11 mouse cellular contexts compared by ENCODE assay signal in the genomic region with DNA sequence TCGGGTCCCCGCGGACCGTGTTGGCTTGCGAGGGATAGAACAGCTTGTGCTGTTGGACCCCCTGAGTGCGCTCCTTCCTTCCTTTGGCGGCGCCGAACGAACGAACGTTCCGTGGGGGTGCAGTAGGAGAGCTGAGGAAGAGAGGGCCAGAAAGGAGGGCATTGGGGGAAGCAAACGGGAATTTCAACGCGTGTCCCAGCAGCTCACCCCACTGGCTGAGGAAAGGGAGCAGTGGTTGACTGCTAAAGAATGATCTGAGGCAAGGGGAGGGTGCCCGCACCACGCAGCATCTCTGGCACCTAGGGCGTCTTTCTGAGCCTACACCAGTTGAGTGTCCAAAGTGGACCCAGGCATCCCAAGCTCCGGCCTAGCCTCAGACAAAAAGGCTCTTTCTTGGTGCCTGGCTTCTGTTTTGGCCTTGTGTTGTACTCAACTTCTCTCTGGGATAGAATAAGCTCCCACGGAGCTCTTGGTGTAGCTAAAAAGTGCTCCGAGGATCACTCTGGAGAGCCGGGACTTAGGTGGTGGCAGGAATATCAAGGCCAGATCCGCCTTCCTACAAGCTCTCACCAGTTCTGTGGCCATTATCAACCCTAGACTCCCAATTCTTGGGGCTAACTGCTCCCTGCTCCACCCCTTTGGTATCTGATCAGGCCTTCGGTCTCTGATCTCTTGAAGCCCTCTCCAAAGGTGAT. TPM values are rescaled to one million over a fixed set of nuclear protein-coding genes. Genes with fewer than 3 reads are reported as not detected.
A peak's percentile ranks its signal among the peaks of the same experiment; 100 is the strongest.
DNase-seq lines count a peak whose midpoint lies in the region; ATAC-seq and TF ChIP-seq lines count a peak whose summit lies in the region.
"Had no signal": no experiment of that assay in that cellular context is flagged by ENCODE, and none has a peak within 500 bp of the region (broad histone marks: within the 10 kb centered on the region; RNA-seq: fewer than 3 reads in every experiment).

No protein-coding gene starts in this region.

- 6% methylated on average over 25 of the region's 25 CpGs for WGBS in lung, embryonic 14.5 days
- 4% methylated on average over 23 of the region's 25 CpGs for WGBS in forebrain, embryonic 13.5 days
- WGBS in intestine, postnatal 0 days, result 13% methylated on average over 23 of the region's 25 CpGs
- 6% methylated on average over 23 of the region's 25 CpGs for WGBS in stomach, embryonic 14.5 days

- peaks cover 92% of the 10 kb centered on the region for H3K27me3 ChIP-seq in lung, embryonic 14.5 days (ENCODE audit: insufficient read depth, low read length)
- H3K27me3 ChIP-seq in forebrain, embryonic 13.5 days, result peaks cover 97% of the 10 kb centered on the region
- H3K27me3 ChIP-seq in intestine, postnatal 0 days (replicated peaks; ENCODE audit: control insufficient read depth, insufficient read depth, low read length), result peaks cover 85% of the 10 kb centered on the region
- H3K27me3 ChIP-seq in stomach, embryonic 14.5 days (ENCODE audit: control insufficient read depth, insufficient read depth, low read length), result peaks cover 82% of the 10 kb centered on the region

- H3K36me3 ChIP-seq in lung, embryonic 14.5 days (ENCODE audit: insufficient read depth), result no peaks in the 10 kb centered on the region
- no peaks in the 10 kb centered on the region for H3K36me3 ChIP-seq in forebrain, embryonic 13.5 days (ENCODE audit: poor library complexity, severe bottlenecking)
- no peaks in the 10 kb centered on the region for H3K36me3 ChIP-seq in intestine, postnatal 0 days (ENCODE audit: control insufficient read depth, insufficient read depth)
- H3K36me3 ChIP-seq in stomach, embryonic 14.5 days (ENCODE audit: control insufficient read depth, insufficient read depth, low read length), result no peaks in the 10 kb centered on the region

- TF ChIP-seq CTCF in lung, embryonic 14.5 days (IDR thresholded peaks at IDR 0.05; ENCODE audit: low read depth), result no peak
- no peak for TF ChIP-seq CTCF in intestine, postnatal 0 days (IDR thresholded peaks at IDR 0.05; ENCODE audit: low read depth)

- no peaks in the 10 kb centered on the region for H3K9me3 ChIP-seq in lung, embryonic 14.5 days (ENCODE audit: low read depth, low read length)
- H3K9me3 ChIP-seq in forebrain, embryonic 13.5 days (replicated peaks), result no peaks in the 10 kb centered on the region
- no peaks in the 10 kb centered on the region for H3K9me3 ChIP-seq in intestine, postnatal 0 days (ENCODE audit: control insufficient read depth)
- H3K9me3 ChIP-seq in stomach, embryonic 14.5 days (ENCODE audit: control insufficient read depth, low read depth, low read length), result no peaks in the 10 kb centered on the region

- no peak overlapping the region for H3K27ac ChIP-seq in lung, embryonic 14.5 days (ENCODE audit: low read depth)
- no peak overlapping the region for H3K27ac ChIP-seq in forebrain, embryonic 13.5 days
- no peak overlapping the region for H3K27ac ChIP-seq in intestine, postnatal 0 days (ENCODE audit: low read depth, low read length)
- no peak overlapping the region for H3K27ac ChIP-seq in stomach, embryonic 14.5 days (ENCODE audit: low read length)

- peak overlapping the region; percentile 37; the same call in 1 of the 2 replicates for H3K4me3 ChIP-seq in lung, embryonic 14.5 days (ENCODE audit: low read depth, low read length)
- peak overlapping the region; percentile 39 for H3K4me3 ChIP-seq in forebrain, embryonic 13.5 days
- H3K4me3 ChIP-seq in intestine, postnatal 0 days (ENCODE audit: low read depth, low read length), result peak overlapping the region; percentile 27; the same call in 1 of the 2 replicates
- H3K4me3 ChIP-seq in stomach, embryonic 14.5 days (ENCODE audit: low read depth, low read length), result peak overlapping the region; percentile 31
- H3K4me3 ChIP-seq: erythroblast, embryonic 14.5 days had no signal

- no peaks in the 10 kb centered on the region for H3K4me1 ChIP-seq in lung, embryonic 14.5 days (ENCODE audit: insufficient read depth)
- peaks cover 33% of the 10 kb centered on the region for H3K4me1 ChIP-seq in forebrain, embryonic 13.5 days
- H3K4me1 ChIP-seq in intestine, postnatal 0 days (replicated peaks; ENCODE audit: control insufficient read depth, insufficient read depth, low read length), result no peaks in the 10 kb centered on the region
- H3K4me1 ChIP-seq in stomach, embryonic 14.5 days (ENCODE audit: control insufficient read depth, insufficient read depth, low read length), result peaks cover 10% of the 10 kb centered on the region

- no peak for ATAC-seq in lung, embryonic 14.5 days (ENCODE audit: insufficient read depth)
- ATAC-seq in forebrain, embryonic 13.5 days, result no peak
- ATAC-seq in intestine, postnatal 0 days, result no peak
- no peak for ATAC-seq in stomach, embryonic 14.5 days (ENCODE audit: insufficient number of reproducible peaks, insufficient read depth, low FRiP score, low read depth)

- peak overlapping the region; percentile 66 for H3K4me2 ChIP-seq in lung, embryonic 14.5 days
- peak overlapping the region; percentile 61 for H3K4me2 ChIP-seq in forebrain, embryonic 13.5 days
- H3K4me2 ChIP-seq in intestine, postnatal 0 days (replicated peaks; ENCODE audit: low read depth), result peak overlapping the region; percentile 64
- peak overlapping the region; percentile 71; the same call in 1 of the 2 replicates for H3K4me2 ChIP-seq in stomach, embryonic 14.5 days (replicated peaks; ENCODE audit: low read depth, low read length)

- no peak overlapping the region; the same call in 1 of the 2 replicates for H3K9ac ChIP-seq in lung, embryonic 14.5 days
- no peak overlapping the region for H3K9ac ChIP-seq in forebrain, embryonic 13.5 days
- H3K9ac ChIP-seq in intestine, postnatal 0 days (ENCODE audit: low read depth, low read length), result no peak overlapping the region
- no peak overlapping the region for H3K9ac ChIP-seq in stomach, embryonic 14.5 days (replicated peaks; ENCODE audit: low read depth, low read length)

- no peak for DNase-seq in lung, embryonic 14.5 days
- no peak for DNase-seq in lung, postnatal 14 days
- DNase-seq in urinary bladder, postnatal 25 days (ENCODE audit: low spot score), result no peak
- DNase-seq in left cerebral cortex, adult 11 months (ENCODE audit: low spot score), result no peak
- no peak for DNase-seq in frontal cortex, postnatal 10 days (ENCODE audit: low spot score in 2 of 2)
- DNase-seq: kidney, postnatal 36 days had no signal

RNA-seq across cellular contexts. Expression of a gene that starts 0.9 kb away (rescaled TPM):
- polyA plus RNA-seq in lung, embryonic 14.5 days (2014; fragmentation: Nextera tagmentation; extraction: Ambion mirVana), result not detected in 2 replicates
- polyA plus RNA-seq in forebrain, embryonic 13.5 days (2015; fragmentation: Nextera tagmentation; extraction: Ambion mirVana), result not detected in 2 replicates
- 0.27 and 0.38 TPM in 2 replicates for polyA plus RNA-seq in intestine, postnatal 0 days (2015; fragmentation: Nextera tagmentation; extraction: Ambion mirVana)
- not detected in 2 replicates for polyA plus RNA-seq in stomach, embryonic 14.5 days (2014; fragmentation: Nextera tagmentation; extraction: Ambion mirVana)
- polyA plus RNA-seq: erythroblast, embryonic 14.5 days; liver, embryonic 16.5 days had no signal
